Mouse (Mus musculus) Muller cell, postnatal 12 days (primary cell): Measurements from ENCODE around the gene Mau2.
"Not testable (repeated sequence)": the region's sequence is repeated elsewhere in the genome, so short reads cannot be mapped to it uniquely, and the experiment has no call there.

Experiments
- DNase-seq: peaks from one replicate; pipeline ENCODE4 v3.0.0-alpha.2; 2015; ENCODE audit errors: inconsistent ontology term

Gene Mau2

GRCm38 (mm10) chr8:70026151-70026550 is 16.4 kb downstream of the Mau2 start:
- DNase-seq: no peak

- peak; percentile 41 for DNase-seq
These were observed 18.9 kb downstream of the Mau2 start for GRCm38 (mm10) chr8:70023596-70023995.

DNA sequence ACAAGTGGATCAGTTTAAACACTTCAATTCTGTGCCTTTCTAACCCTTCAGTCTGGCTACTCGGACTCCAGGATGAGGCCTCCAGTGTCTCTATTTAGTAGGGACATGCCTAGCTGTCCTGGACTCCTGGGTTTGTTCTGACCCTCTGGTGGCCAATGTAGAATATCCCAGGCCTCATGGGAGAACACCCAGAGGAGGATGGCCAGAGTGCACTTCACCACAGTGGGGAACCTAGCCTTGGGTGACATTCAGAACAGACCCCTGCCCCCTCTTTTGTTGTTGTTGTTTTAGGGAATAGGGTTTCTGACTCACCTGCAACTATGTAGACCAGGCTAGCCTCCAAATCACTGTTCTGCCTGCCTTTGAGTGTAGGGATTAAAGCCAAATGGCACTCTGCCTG is 27.5 kb downstream of the Mau2 start:
- DNase-seq: no peak

- no peak for DNase-seq
These were observed 29.8 kb downstream of the Mau2 start for GRCm38 (mm10) chr8:70012763-70013162.

GRCm38 (mm10) chr8:70012350-70012749 is 30.2 kb downstream of the Mau2 start:
- peak; percentile 18 for DNase-seq

DNA sequence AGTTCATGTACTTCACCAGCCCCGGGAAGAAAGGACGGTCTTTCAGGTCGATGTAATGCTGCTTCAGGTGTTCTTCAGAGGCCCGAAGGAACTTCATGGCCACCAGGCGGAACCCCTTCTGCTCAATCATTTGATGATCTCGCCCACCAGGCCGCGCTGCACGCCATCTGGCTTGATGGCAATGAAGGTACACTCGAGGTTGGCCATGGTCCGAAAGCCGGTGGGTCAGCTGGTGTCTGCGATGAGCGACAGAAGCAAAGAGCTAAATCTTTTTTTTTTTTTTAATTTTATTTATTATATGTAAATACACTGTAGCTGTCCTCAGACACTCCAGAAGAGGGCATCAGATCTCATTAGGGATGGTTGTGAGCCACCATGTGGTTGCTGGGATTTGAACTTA is 31.7 kb downstream of the Mau2 start:
- DNase-seq: not testable (repeated sequence)

DNA sequence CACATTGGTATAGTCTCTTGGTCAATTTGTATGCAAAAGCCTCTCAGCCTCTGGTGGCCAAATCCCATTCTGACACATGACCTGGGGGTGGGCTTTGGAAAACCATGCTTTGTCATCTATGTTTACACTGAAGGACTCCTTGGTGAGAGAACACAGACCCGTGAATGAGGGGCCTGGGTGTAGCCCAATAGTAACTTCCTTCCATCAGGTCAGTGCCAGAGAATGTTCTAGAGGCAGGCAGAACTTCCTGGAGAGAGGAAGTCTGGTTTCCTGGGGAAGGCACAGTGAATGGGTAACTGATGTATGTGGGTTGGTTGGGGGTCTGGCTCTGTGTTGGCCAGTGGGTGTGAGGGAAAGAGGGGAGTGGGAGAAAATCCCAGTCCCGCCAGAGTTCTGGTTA is 37.4 kb downstream of the Mau2 start:
- no peak for DNase-seq

GRCm38 (mm10) chr8:70004345-70004744 is 38.2 kb downstream of the Mau2 start:
- DNase-seq: no peak

DNA sequence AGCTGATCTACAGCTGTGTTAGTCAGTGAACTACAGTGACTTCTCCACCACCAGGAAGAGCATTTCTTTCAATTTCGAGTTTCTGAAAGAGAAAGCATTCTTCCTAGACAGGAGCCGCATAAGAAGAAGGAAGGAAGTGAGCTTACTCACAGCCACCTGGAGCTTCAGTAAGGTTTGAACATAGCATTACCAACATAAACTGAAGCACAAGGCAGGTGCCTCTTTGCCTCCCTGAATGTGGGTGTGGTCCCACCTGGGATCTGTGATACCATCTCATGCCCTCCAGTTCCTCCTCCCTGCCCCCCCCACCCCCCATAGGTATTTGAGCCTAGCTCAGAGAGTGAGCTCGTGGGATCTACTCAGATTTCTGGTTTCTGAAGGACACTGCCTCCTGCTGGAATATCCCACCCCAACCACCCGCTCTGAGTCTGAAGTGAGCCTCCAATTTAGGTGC is 39.3 kb downstream of the Mau2 start:
- no peak for DNase-seq

- DNase-seq: not testable (repeated sequence)
These were observed 40.7 kb downstream of the Mau2 start for GRCm38 (mm10) chr8:70001892-70002191.

DNA sequence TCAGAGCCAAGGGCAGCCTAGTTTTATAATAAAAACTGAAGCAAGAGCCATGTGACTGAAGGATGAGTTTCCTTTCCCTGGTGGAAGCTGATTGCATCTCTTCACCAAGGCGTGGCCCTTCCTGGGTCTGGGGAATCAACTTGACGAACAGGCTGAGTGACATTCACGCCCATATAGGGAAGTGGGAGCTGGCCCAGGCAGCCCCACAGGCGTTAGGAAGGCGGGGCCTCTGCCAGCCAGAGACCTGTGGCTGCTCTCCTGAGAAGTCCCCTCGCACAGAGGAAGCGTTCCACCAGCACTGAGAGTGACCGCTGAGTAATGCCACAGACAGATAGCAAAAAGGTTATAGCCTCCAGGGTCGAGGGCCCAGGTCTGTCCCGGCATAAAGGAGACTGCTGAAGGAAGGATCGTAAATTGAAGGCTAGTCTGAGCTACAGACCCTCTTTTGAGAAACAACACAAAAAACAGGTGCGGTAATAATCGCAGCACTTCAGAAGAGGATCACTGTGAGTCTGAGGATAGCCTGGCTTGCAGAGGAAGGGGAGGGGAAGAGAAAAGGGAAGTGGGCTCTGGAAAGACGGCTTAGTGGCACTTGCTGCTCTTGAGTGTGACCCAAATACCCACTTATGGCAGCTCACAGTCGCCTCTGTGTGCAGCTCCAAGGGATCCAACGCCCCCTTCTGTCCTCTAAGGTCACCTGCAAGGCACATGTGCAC is 41.2 kb downstream of the Mau2 start:
- DNase-seq: peak; percentile 84

GRCm38 (mm10) chr8:70000226-70000625 is 42.3 kb downstream of the Mau2 start:
- no peak for DNase-seq

- DNase-seq: no peak
These were observed 43.3 kb downstream of the Mau2 start for GRCm38 (mm10) chr8:69999236-69999635.

GRCm38 (mm10) chr8:69998706-69999105 is 43.8 kb downstream of the Mau2 start:
- no peak for DNase-seq

GRCm38 (mm10) chr8:69996589-69997285 is 45.8 kb downstream of the Mau2 start:
- DNase-seq: no peak

GRCm38 (mm10) chr8:69995776-69996588 is 46.6 kb downstream of the Mau2 start, which contains the start of gene Gatad2a:
Gatad2a (minus strand) TSS chr8:69996384.
- peak; percentile 100 for DNase-seq

DNA sequence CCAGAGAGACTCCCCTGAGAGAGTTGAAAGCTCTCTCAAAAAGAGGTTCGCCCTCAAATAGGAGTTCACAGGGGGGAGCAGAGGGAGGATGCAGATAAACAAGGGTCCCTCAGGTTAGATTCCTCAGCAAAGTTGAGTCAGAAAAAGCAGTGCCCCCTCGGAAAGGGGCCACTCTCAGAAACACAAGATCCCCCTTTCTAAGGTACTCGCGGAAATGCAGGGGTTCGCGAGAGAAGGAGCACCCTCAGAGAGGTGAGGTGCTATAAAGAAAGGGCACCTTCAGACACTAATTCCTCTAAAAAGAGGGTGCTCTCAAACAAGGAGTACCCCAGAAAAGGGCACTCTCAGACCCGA is 47.1 kb downstream of the Mau2 start:
- peak; percentile 12 for DNase-seq

DNA sequence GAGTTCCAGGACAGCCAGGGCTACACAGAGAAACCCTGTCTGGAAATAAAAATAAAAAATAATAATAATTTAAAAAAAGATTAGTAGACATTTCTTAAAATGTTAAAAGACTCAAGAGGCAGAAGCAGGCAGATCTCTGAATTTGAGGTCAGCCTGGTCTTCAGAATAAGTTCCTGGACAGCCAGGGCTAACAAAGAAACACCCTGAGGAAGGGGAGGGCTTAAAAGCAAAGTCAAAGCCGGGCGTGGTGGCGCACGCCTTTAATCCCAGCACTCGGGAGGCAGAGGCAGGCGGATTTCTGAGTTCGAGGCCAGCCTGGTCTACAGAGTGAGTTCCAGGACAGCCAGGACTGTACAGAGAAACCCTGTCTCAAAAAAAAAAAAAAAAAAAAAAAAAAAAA is 53.6 kb downstream of the Mau2 start:
- DNase-seq: not testable (repeated sequence)

DNA sequence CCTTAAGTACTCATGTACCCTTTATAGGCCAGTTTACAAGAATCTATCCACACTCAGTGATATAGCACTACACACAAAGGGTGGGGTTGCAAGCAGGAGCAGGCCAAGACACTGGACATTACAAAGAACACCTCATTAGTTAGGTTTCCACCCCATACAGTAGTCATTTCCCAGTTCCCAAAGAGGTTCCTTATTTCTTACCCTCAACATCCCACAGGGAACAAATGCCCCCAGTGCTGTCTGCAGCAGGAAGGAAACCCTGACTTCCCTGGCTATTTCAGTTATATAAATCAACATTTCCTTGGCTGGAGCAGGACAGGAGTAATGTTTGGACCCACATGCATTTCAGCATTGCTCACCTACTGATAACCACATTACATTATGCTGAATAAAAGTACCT is 54.8 kb downstream of the Mau2 start:
- DNase-seq: no peak

GRCm38 (mm10) chr8:69984876-69985553 is 57.5 kb downstream of the Mau2 start:
- no peak for DNase-seq

- no peak for DNase-seq
These were observed 64.1 kb downstream of the Mau2 start for GRCm38 (mm10) chr8:69978456-69978855.

GRCm38 (mm10) chr8:69974806-69975205 is 67.7 kb downstream of the Mau2 start:
- DNase-seq: no peak
